Mouse (Mus musculus) brain, embryonic 14.5 days (tissue): Measurements from ENCODE around the gene Glg1.

Experiments used
- CTCF ChIP-seq: fragments of 200-500 bp; IDR thresholded peaks from 2 replicates; pipeline ENCODE4 v1.5.1; 2012; ENCODE audit warnings: inconsistent platforms, mild to moderate bottlenecking, moderate library complexity, borderline replicate concordance; ENCODE audit not compliant: insufficient read depth, insufficient read length; ENCODE audit errors: extremely low read depth
- POLR2A ChIP-seq: fragments of 200-500 bp; IDR thresholded peaks from 2 replicates; pipeline ENCODE4 v1.6.1; 2012; ENCODE audit warnings: mild to moderate bottlenecking, inconsistent platforms, borderline replicate concordance; ENCODE audit not compliant: poor library complexity, insufficient read depth, insufficient read length, severe bottlenecking; ENCODE audit errors: extremely low read depth

- no peak for TF ChIP-seq CTCF
- no peak for TF ChIP-seq POLR2A
Measured at GRCm38 (mm10) chr8:111155721-111156436, 103.1 kb downstream of the Glg1 start.
